Mouse (Mus musculus) E14TG2a.4 (cell line): ENCODE results near the gene Rbm24.

Experiments
- CTCF ChIP-seq: conservative IDR thresholded peaks from 2 replicates; pipeline ENCODE4 v1.5.1; 2014; ENCODE audit warnings: low read length
- POU5F1 ChIP-seq: IDR thresholded peaks from 2 replicates; pipeline ENCODE4 v1.6.1; 2014; ENCODE audit warnings: low read length, borderline replicate concordance

DNA sequence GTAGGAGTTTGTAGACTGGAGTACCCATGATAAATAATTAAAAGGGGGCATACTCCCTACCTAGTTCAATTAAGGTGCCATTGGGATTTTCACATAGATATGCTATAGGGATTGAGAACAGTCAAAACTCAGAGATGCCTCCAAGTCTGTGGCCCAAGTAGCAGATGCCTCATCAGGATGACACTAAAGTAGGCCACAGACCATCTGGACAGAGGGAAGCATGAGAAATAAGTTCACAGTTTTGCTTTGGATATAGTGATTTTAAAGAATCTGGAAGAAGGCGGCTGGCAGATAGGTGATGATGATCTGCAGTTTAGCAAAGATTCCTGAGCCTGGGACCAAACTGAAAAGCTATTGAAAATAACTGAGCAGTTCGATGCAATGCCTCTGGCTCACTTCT lies 30.0 kb downstream of the Rbm24 start:
- TF ChIP-seq CTCF (no peak), POU5F1 (no peak)
